Mouse (Mus musculus): ENCODE results near the gene Trp73. TPM values are rescaled to one million over a fixed set of nuclear protein-coding genes. Genes with fewer than 3 reads are reported as not detected.
A peak's percentile ranks its signal among the peaks of the same experiment; 100 is the strongest.

Trp73 gene
- polyA plus RNA-seq, 1 experiment from 2014 or later, result 0.18 TPM

DNA sequence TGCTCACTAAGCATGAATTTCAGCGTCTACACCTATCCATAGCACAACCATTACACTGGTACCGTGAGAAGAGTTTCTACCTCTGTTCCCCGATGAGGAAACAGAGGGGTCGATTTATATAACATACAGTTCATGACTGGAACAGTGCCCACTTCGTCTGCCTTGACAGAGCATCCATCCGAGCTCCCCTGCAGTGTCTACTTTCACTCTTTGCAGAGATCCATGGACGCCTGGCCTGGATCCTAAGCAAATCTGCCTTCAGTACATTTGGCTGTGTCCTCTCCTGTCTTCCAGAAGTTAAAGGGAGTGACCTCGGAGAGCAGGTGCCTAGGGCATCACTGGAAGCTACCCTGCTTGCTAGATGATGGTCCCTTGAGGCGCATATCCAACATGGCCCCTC is 20.8 kb downstream of the Trp73 start:
- Histone ChIP-seq H3K27ac (ENCODE audit: low read depth, low read length) (no peak overlapping the region), H3K4me3 (ENCODE audit: low read depth, low read length) (no peak overlapping the region), H3K4me1 (replicated peaks; ENCODE audit: control insufficient read depth, insufficient read depth, low read length) (peaks cover 23% of the 10 kb centered on the region), H3K27me3 (replicated peaks; ENCODE audit: control insufficient read depth, insufficient read depth, low read length) (no peaks in the 10 kb centered on the region), H3K9ac (ENCODE audit: low read depth, low read length) (no peak overlapping the region), H3K4me2 (no peak overlapping the region), H3K9me3 (ENCODE audit: control insufficient read depth, low read length) (no peaks in the 10 kb centered on the region), H3K36me3 (ENCODE audit: control insufficient read depth, insufficient read depth, low read length) (no peaks in the 10 kb centered on the region)
- WGBS, result 79% methylated on average over 9 of the region's 9 CpGs
- no peak for ATAC-seq (replicated peaks; ENCODE audit: low FRiP score)
- DNase-seq (ENCODE audit: low spot score), result no peak

DNA sequence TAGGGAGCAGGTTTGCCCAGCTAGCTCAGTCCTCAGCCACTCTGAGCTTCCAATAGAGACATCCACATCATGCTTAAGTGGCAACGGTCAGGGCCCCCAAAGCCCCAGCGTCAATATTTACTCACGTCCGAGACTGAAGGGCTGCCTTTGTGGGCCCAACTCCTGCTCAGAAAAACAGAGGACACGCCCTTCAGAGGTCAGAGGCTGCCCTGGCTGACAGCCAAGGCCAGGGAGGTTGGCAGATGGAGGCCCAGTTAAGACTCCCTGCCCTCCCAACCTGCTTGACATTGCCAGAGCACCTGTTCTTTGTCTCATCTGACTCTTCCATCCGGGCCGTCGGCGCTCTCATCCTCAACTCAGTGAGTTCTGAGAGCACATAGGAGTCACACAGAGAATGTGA is 21.2 kb downstream of the Trp73 start:
- 63% methylated on average over 9 of the region's 9 CpGs for WGBS
- no peak overlapping the region for H3K4me2 ChIP-seq
- H3K9me3 ChIP-seq (ENCODE audit: control insufficient read depth, low read length), result no peaks in the 10 kb centered on the region
- H3K36me3 ChIP-seq (ENCODE audit: control insufficient read depth, insufficient read depth, low read length), result no peaks in the 10 kb centered on the region
- H3K4me3 ChIP-seq (ENCODE audit: low read depth, low read length), result no peak overlapping the region
- H3K27ac ChIP-seq (ENCODE audit: low read depth, low read length), result 0 out of 2 replicates have a peak overlapping the region, but pooled peaks have one; percentile 5
- H3K4me1 ChIP-seq (replicated peaks; ENCODE audit: control insufficient read depth, insufficient read depth, low read length), result peaks cover 23% of the 10 kb centered on the region
- DNase-seq (ENCODE audit: low spot score), result no peak
- no peaks in the 10 kb centered on the region for H3K27me3 ChIP-seq (replicated peaks; ENCODE audit: control insufficient read depth, insufficient read depth, low read length)
- no peak for ATAC-seq (replicated peaks; ENCODE audit: low FRiP score)
- no peak overlapping the region for H3K9ac ChIP-seq (ENCODE audit: low read depth, low read length)

GRCm38 (mm10) chr4:154116421-154116820 is 23.6 kb downstream of the Trp73 start:
- DNase-seq (ENCODE audit: low spot score), result no peak
- Histone ChIP-seq H3K27me3 (replicated peaks; ENCODE audit: control insufficient read depth, insufficient read depth, low read length) (no peaks in the 10 kb centered on the region), H3K4me2 (no peak overlapping the region), H3K27ac (ENCODE audit: low read depth, low read length) (no peak overlapping the region), H3K9me3 (ENCODE audit: control insufficient read depth, low read length) (no peaks in the 10 kb centered on the region), H3K4me1 (replicated peaks; ENCODE audit: control insufficient read depth, insufficient read depth, low read length) (peaks cover 12% of the 10 kb centered on the region), H3K4me3 (ENCODE audit: low read depth, low read length) (no peak overlapping the region), H3K9ac (ENCODE audit: low read depth, low read length) (no peak overlapping the region), H3K36me3 (ENCODE audit: control insufficient read depth, insufficient read depth, low read length) (no peaks in the 10 kb centered on the region)
- ATAC-seq (replicated peaks; ENCODE audit: low FRiP score), result no peak
- 59% methylated on average over 7 of the region's 7 CpGs for WGBS

GRCm38 (mm10) chr4:154109850-154110243 is 30.2 kb downstream of the Trp73 start:
- no peak overlapping the region for H3K9ac ChIP-seq (ENCODE audit: low read depth, low read length)
- DNase-seq (ENCODE audit: low spot score) (no peak), ATAC-seq (replicated peaks; ENCODE audit: low FRiP score) (no peak)
- 74% methylated on average over 11 of the region's 11 CpGs for WGBS
- no peak overlapping the region for H3K27ac ChIP-seq (ENCODE audit: low read depth, low read length)
- H3K27me3 ChIP-seq (replicated peaks; ENCODE audit: control insufficient read depth, insufficient read depth, low read length), result peaks cover 10% of the 10 kb centered on the region; the same call in 1 of the 2 replicates
- no peaks in the 10 kb centered on the region for H3K9me3 ChIP-seq (ENCODE audit: control insufficient read depth, low read length)
- no peak overlapping the region for H3K4me2 ChIP-seq
- no peak overlapping the region for H3K4me3 ChIP-seq (ENCODE audit: low read depth, low read length)
- H3K36me3 ChIP-seq (ENCODE audit: control insufficient read depth, insufficient read depth, low read length), result no peaks in the 10 kb centered on the region
- H3K4me1 ChIP-seq (replicated peaks; ENCODE audit: control insufficient read depth, insufficient read depth, low read length), result no peaks in the 10 kb centered on the region

DNA sequence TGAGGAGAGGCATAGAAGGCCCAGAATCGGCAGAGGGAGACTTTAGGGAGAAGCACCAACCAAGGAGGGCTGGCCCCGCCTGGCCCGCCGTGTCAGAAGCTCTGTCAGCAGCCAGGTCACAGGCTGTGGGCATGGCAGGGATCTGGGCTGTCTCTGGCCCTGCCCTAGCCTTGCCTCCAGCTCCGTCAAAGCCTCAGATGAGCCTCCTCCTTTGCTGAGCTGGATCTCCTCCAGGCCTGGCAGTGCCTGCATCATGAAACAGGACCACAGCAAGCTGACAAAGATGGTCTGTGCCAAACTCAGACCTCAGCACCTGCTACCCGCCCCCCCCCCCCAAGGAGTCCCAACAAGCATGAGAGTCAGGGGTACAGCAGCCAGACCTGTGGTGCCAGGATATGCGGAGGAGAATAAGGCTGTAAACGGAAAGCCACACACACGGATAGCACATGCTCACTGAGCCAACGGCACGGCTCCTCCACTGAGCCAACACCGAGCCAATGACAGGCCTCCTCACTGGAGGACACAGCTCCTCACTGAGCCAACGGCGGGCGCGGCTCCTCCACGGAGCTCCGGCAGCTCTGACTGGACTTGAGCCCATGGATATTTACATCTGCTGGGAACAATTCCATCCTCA is 30.7 kb downstream of the Trp73 start:
- no peaks in the 10 kb centered on the region for H3K36me3 ChIP-seq (ENCODE audit: control insufficient read depth, insufficient read depth, low read length)
- WGBS, result 46% methylated on average over 18 of the region's 18 CpGs
- H3K4me2 ChIP-seq, result no peak overlapping the region
- no peak overlapping the region for H3K4me3 ChIP-seq (ENCODE audit: low read depth, low read length)
- ATAC-seq (replicated peaks; ENCODE audit: low FRiP score) (no peak), DNase-seq (ENCODE audit: low spot score) (no peak)
- H3K27me3 ChIP-seq (replicated peaks; ENCODE audit: control insufficient read depth, insufficient read depth, low read length), result peaks cover 10% of the 10 kb centered on the region; the same call in 1 of the 2 replicates
- no peak overlapping the region for H3K27ac ChIP-seq (ENCODE audit: low read depth, low read length)
- no peak overlapping the region for H3K9ac ChIP-seq (ENCODE audit: low read depth, low read length)
- no peaks in the 10 kb centered on the region for H3K4me1 ChIP-seq (replicated peaks; ENCODE audit: control insufficient read depth, insufficient read depth, low read length)
- no peaks in the 10 kb centered on the region for H3K9me3 ChIP-seq (ENCODE audit: control insufficient read depth, low read length)

DNA sequence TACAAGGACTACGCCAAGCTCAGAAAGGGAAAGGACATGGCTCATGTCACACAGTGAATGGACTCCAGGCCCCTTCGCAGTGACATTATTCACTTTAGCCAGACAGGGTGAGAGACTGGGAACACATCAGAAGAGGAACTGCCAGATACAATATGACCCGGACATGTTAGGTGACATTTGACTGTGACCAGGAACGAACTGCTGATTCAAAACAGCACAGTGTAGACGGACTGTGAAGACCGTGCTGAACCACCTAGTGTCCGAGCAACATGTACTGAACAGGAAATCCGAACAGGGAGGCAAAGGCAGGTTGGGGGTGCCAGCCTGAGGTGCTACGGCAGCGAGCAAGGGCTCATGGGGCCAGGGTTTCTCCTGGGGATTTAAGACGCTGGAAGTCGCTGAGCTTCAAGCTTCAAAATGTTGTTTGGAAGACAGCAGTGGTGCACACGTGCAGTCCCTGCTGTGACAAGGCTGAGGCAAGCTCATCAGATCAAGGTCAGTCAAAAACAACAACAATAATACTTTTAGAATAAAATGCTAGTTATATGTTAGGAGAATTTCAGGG is 33.4 kb downstream of the Trp73 start:
- Histone ChIP-seq H3K4me3 (ENCODE audit: low read depth, low read length) (no peak overlapping the region), H3K9me3 (ENCODE audit: control insufficient read depth, low read length) (no peaks in the 10 kb centered on the region), H3K9ac (ENCODE audit: low read depth, low read length) (no peak overlapping the region), H3K27ac (ENCODE audit: low read depth, low read length) (no peak overlapping the region), H3K4me1 (replicated peaks; ENCODE audit: control insufficient read depth, insufficient read depth, low read length) (no peaks in the 10 kb centered on the region), H3K27me3 (replicated peaks; ENCODE audit: control insufficient read depth, insufficient read depth, low read length) (peaks cover 21% of the 10 kb centered on the region), H3K4me2 (no peak overlapping the region), H3K36me3 (ENCODE audit: control insufficient read depth, insufficient read depth, low read length) (no peaks in the 10 kb centered on the region)
- DNase-seq (ENCODE audit: low spot score), result no peak
- 70% methylated on average over 13 of the region's 13 CpGs for WGBS
- ATAC-seq (replicated peaks; ENCODE audit: low FRiP score), result no peak

DNA sequence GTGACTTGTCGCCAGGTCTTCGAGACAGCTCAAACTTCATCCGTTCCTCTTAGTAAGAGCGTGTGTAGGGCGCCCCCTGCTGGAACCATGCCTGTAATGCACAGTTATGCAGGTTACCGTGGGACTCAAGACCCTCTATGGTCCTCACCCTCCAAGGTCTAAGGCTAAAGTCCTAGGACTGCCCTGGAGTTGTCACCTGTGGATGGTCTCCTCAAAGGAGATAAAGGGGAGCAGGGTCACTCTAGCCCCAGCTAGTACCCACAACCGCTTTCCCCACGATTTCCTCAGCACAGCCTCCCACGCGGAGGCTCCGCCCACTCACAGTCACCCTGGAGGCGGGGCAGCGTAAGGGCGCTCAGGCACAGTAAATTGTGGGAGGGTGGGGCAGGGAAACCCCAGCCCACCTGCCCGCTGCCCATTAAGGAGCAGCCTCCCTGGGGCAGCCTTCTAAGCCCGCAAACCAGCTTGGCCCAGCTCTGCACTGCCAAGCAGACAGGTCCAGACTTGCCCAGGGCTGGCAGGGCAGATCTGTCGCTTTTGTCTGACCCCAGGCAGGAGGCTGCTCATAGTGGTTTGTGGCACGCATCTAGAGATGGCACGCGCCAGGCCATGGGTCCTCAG is 34.5 kb downstream of the Trp73 start:
- no peaks in the 10 kb centered on the region for H3K4me1 ChIP-seq (replicated peaks; ENCODE audit: control insufficient read depth, insufficient read depth, low read length)
- no peak overlapping the region for H3K9ac ChIP-seq (ENCODE audit: low read depth, low read length)
- no peak overlapping the region for H3K4me3 ChIP-seq (ENCODE audit: low read depth, low read length)
- no peaks in the 10 kb centered on the region for H3K36me3 ChIP-seq (ENCODE audit: control insufficient read depth, insufficient read depth, low read length)
- H3K27ac ChIP-seq (ENCODE audit: low read depth, low read length), result no peak overlapping the region
- WGBS, result 27% methylated on average over 20 of the region's 20 CpGs
- H3K4me2 ChIP-seq, result peak overlapping the region; percentile 57
- peak; percentile 61 for DNase-seq (ENCODE audit: low spot score)
- H3K9me3 ChIP-seq (ENCODE audit: control insufficient read depth, low read length), result no peaks in the 10 kb centered on the region
- peak; percentile 53 for ATAC-seq (replicated peaks; ENCODE audit: low FRiP score)
- H3K27me3 ChIP-seq (replicated peaks; ENCODE audit: control insufficient read depth, insufficient read depth, low read length), result peaks cover 22% of the 10 kb centered on the region

- no peak overlapping the region for H3K9ac ChIP-seq (ENCODE audit: low read depth, low read length)
- H3K27me3 ChIP-seq (replicated peaks; ENCODE audit: control insufficient read depth, insufficient read depth, low read length), result peaks cover 31% of the 10 kb centered on the region
- WGBS, result 78% methylated on average over 10 of the region's 10 CpGs
- H3K27ac ChIP-seq (ENCODE audit: low read depth, low read length), result no peak overlapping the region
- no peak for DNase-seq (ENCODE audit: low spot score)
- no peaks in the 10 kb centered on the region for H3K4me1 ChIP-seq (replicated peaks; ENCODE audit: control insufficient read depth, insufficient read depth, low read length)
- H3K4me2 ChIP-seq, result no peak overlapping the region
- H3K36me3 ChIP-seq (ENCODE audit: control insufficient read depth, insufficient read depth, low read length), result no peaks in the 10 kb centered on the region
- no peak for ATAC-seq (replicated peaks; ENCODE audit: low FRiP score)
- H3K4me3 ChIP-seq (ENCODE audit: low read depth, low read length), result no peak overlapping the region
- H3K9me3 ChIP-seq (ENCODE audit: control insufficient read depth, low read length), result no peaks in the 10 kb centered on the region
Observed at GRCm38 (mm10) chr4:154103912-154104311, 36.1 kb downstream of the Trp73 start.

DNA sequence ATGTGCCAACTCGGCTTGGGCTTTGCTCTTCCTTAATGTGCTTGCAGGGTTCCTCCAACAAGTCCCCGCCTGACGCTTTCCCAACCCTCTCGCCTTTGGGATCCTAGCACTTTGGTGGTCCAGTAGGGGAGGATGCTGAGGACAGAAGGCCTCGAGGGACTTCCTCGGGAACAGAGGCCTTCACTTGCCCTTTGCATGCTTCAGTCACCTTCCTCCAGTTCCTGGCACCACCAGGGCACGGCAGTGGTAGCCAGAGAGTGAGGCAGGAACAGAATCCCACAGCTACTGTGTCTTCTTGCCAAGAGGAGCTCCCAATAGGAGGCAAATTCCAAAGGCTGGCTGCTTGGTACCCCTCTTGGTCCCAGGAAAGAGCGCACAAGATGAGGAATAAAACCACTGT is 36.6 kb downstream of the Trp73 start:
- no peaks in the 10 kb centered on the region for H3K9me3 ChIP-seq (ENCODE audit: control insufficient read depth, low read length)
- H3K27me3 ChIP-seq (replicated peaks; ENCODE audit: control insufficient read depth, insufficient read depth, low read length), result peaks cover 33% of the 10 kb centered on the region
- no peak overlapping the region for H3K27ac ChIP-seq (ENCODE audit: low read depth, low read length)
- no peak overlapping the region for H3K4me3 ChIP-seq (ENCODE audit: low read depth, low read length)
- H3K4me2 ChIP-seq, result no peak overlapping the region
- H3K36me3 ChIP-seq (ENCODE audit: control insufficient read depth, insufficient read depth, low read length), result no peaks in the 10 kb centered on the region
- DNase-seq (ENCODE audit: low spot score) (no peak), ATAC-seq (replicated peaks; ENCODE audit: low FRiP score) (no peak)
- WGBS, result 65% methylated on average over 8 of the region's 8 CpGs
- no peak overlapping the region for H3K9ac ChIP-seq (ENCODE audit: low read depth, low read length)
- H3K4me1 ChIP-seq (replicated peaks; ENCODE audit: control insufficient read depth, insufficient read depth, low read length), result no peaks in the 10 kb centered on the region

Measured in liver, embryonic 11.5 days (tissue).